Mouse (Mus musculus) brain, embryonic 14.5 days (tissue): Measurements from ENCODE around the gene Creb3.

Source experiments
- CTCF ChIP-seq: fragments of 200-500 bp; IDR thresholded peaks from 2 replicates; pipeline ENCODE4 v1.5.1; 2012; ENCODE audit warnings: inconsistent platforms, mild to moderate bottlenecking, moderate library complexity, borderline replicate concordance; ENCODE audit not compliant: insufficient read depth, insufficient read length; ENCODE audit errors: extremely low read depth
- POLR2A ChIP-seq: fragments of 200-500 bp; IDR thresholded peaks from 2 replicates; pipeline ENCODE4 v1.6.1; 2012; ENCODE audit warnings: mild to moderate bottlenecking, inconsistent platforms, borderline replicate concordance; ENCODE audit not compliant: poor library complexity, insufficient read depth, insufficient read length, severe bottlenecking; ENCODE audit errors: extremely low read depth

GRCm38 (mm10) chr4:43582241-43582640, 20.1 kb downstream of the Creb3 start:
- no peak for TF ChIP-seq CTCF
- no peak for TF ChIP-seq POLR2A
